Mouse (Mus musculus) kidney, postnatal 4 days (tissue): ENCODE results near the gene Agbl1.

Experiments
- DNase-seq, 2 experiments: peaks; one replicate each; pipeline ENCODE4 v3.0.0; 2021; ENCODE audit warnings: mixed read lengths in 2 of 2

The Agbl1 gene

GRCm38 (mm10) chr7:76392296-76392940, 162.7 kb downstream of the Agbl1 start:
- no peak for DNase-seq

- peak; percentile 73 to 76 for DNase-seq
Observed at GRCm38 (mm10) chr7:76392941-76393817, 163.5 kb downstream of the Agbl1 start.

DNA sequence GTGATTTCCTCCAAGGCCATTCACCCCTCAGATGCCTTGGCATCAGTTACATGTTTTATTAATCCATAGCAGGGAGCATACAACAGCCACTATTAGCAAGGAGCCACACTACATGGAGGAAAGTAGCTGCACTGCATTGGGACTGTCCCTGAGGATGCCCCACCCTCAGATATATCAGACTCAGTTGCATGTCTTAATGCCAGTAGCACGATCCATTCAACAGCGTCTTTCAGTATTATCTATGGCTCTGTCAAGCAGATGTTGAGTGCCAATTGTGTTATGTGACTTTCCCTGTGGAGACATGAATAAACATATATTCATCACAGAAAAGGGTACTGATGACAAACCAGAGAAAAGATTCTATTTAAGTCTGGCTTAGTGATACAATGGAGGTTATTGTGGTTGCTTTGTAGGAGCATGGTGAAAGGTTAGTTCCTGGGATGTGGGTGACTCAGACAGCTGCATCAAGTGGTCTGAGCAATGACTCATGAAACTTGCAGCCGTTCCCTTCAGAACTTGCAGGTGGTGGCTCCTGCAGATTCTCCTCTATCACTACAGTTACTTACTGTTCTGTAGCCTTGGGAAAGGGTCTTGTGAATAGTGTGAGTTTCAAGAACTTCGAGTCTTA, 178.4 kb downstream of the Agbl1 start:
- no peak for DNase-seq

- DNase-seq, result no peak
Observed at GRCm38 (mm10) chr7:76409020-76409419, 179.3 kb downstream of the Agbl1 start.

DNA sequence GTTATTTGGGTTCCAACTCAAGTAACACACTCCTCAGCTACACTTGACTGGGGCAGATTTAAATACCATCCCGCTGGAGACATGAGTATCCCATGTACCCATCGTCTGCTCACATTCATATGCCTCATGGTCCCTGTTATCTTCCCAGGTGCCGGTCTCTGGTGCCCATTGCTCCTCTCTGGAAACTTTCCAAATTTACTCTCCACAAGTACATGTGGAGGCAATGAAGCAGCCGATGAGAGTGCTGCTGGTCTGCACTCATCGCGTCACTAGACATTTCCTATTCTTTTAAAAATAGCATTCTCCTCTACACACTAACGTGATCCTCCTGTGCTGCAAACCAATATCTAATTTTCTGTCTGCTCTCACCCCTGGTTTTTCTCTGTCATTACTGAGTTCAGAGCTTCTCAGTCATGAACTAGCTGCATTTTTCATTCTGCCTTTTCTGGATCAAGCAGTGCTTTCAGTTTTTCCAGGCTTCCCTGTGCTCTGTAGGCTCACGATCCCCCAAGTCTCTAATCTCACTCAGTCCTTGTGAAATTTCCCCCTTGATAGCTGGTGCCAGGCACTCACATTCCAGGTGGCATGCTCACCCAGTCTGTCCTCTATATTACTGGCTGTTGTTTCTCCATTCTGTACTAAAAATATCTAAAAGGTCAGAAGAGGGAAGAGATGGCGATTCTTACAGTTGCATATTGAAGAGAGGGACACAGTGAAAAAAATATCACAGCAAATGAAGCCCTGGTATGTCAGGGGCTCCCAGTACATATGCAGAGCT, 180.9 kb downstream of the Agbl1 start:
- no peak for DNase-seq

- no peak for DNase-seq
Observed at GRCm38 (mm10) chr7:76411933-76412587, 182.4 kb downstream of the Agbl1 start.

- no peak for DNase-seq
Observed at GRCm38 (mm10) chr7:76416084-76416597, 186.5 kb downstream of the Agbl1 start.

DNA sequence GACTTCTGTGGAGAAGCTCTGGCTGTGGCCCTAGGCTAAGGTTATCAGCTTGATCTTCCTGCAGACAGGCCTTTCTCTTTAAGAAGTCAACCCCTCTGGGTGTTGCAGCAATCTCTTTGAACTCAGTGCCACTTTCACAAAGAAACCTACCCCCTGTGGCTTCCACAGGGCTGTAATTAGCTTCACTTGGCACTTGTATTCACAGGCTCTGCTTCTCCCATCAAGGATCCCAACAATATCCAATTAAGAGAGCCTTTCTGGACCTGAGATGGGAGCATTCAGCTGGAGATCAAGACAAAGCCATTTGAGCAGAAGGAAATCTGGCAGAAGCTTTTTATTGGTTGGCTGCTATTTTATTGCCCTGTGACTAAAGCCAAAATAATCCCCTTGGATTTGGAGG, 208.9 kb downstream of the Agbl1 start:
- no peak for DNase-seq

DNA sequence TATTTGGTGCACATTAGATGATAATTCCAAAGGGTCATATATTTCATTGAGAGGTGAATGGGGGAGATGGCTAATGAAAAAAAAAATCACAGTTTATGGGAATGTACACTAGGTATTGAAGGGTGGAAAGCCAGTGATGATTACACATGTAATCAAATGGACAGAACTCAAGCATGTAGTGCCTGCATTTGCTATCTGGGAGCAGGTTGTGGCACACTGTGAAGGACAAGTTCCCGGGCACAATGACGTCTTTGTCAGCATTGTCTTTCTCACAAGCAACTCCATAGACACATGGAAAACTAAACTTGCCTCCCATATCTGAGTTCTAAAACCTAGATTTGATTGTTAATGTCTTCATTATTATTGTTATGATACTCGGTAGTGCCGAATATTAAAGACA, 209.3 kb downstream of the Agbl1 start:
- no peak for DNase-seq

DNA sequence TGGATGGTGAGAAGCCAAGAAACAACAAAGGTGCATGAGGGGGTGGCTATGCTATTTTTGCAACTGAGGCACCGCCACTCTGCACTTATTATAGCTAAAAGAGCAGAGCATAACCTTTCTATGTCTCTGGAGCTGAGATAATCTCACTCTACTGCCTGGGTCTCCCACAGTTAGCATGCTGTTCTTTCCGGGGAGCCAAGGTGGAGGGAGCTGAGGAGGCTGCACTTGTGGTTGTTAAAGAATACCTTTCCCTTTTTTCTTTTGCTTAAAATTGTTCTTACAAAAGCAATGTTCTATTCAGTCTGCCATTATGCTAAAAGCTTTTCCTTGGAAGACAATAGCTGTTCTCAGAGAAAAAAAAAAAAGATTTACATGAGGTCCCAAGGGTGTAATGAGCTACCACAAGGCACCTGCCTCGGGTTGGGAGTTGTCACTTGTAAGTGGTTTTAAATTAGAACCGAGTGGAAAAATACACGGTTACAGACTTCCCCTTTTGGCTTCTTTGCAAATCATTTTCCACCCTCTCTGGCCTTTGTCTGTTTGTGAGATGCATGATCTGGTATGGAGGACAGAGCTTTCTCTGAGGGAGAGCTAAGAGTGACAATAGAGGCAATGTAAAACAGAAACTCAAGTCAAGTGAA, 232.8 kb downstream of the Agbl1 start:
- DNase-seq, result no peak

- no peak for DNase-seq
Observed at GRCm38 (mm10) chr7:76466427-76466826, 236.7 kb downstream of the Agbl1 start.

DNA sequence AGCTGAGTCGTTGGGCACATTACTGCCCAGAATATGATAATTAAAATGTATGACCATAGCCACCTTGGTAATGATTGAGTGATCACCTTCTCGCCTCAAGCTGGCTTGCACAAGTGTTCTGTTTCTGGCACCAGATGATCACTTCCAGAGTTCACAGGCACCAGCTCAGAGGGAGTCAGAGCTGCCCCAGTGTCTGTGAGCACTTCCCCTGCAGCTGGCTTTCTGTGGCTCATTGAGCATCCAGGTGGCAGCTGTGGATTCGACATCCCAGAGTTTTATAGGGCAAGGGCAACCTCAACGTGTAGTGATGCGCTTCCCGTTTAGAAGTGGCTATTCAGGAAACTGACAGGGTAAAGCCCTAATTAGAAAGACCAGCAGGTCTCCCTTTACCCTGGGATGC, 244.5 kb downstream of the Agbl1 start:
- peak in 1 of 2 experiments; percentile 7 for DNase-seq

GRCm38 (mm10) chr7:76485546-76485945, 255.9 kb downstream of the Agbl1 start:
- DNase-seq, result no peak

DNA sequence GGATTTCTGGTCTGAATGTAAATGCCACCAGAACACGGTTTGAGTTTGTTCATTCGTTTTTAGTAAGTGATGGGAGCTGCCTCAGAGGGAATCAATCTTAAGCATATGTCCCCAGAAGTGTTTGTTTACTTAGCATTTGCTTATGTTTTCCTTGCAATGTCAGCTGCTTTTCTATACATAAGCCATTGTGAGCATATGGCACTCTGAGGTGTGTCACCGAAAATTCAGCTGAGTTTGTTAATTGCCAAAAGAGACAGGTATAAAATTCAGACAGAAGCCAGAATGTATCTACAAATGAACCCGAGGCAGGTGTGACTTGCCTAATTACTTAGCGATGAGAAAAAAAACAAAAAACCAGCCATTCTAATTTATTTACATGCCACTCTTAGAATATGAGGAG, 257.8 kb downstream of the Agbl1 start:
- DNase-seq, result no peak

GRCm38 (mm10) chr7:76524291-76524690, 294.6 kb downstream of the Agbl1 start:
- DNase-seq, result peak; percentile 7 to 25

- peak; percentile 3 to 17 for DNase-seq
Observed at GRCm38 (mm10) chr7:76546456-76546855, 316.8 kb downstream of the Agbl1 start.

DNA sequence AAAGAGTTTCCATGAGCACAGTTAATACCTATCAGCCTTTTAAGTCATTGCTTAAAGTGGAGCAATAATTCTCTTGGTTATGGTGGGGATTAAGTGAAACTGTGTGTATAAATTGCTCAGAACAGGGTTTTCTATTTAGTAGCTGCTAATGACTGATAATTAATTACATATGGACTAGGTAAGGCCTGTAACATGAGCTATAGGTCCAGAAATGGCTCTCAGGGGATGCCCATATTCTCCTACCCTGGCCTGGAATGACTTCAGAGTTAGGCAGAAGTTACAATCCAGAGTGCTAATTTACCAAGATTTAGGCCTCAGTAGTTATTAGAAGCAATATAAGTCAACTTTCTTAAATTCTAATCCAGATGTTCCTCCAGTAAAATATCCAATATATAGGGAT, 317.6 kb downstream of the Agbl1 start:
- DNase-seq, result no peak

DNA sequence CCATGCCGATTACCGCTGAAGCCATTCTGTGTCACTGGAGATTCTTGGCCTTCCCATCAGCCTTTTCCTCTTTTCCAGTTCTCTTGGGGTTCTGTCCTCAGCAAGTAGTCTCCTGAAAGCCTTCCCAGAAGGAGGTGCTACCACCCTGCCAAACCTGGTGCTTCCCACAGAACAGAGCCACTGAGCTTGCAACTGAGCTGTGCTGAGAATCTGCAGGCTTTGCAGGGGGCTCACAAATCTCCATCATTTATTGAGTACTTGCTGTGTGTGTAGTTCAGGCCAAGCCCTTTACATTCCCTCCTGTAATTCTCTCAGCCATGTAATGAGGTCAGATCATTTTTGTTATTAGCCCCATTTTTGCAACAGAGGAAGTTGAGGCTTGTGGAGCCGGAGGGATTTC, 322.2 kb downstream of the Agbl1 start:
- DNase-seq, result peak in 1 of 2 experiments; percentile 4

GRCm38 (mm10) chr7:76560564-76561258, 331.0 kb downstream of the Agbl1 start:
- peak in 1 of 2 experiments; percentile 2 for DNase-seq

GRCm38 (mm10) chr7:76562506-76562905, 332.8 kb downstream of the Agbl1 start:
- DNase-seq, result no peak

GRCm38 (mm10) chr7:76594566-76595079, 364.9 kb downstream of the Agbl1 start:
- DNase-seq, result no peak
